Mouse (Mus musculus) olfactory bulb, adult 2 months (tissue): ENCODE measurements around the gene Creb3l2.

ENCODE experiments used
- CTCF ChIP-seq: fragments of 200-500 bp; IDR thresholded peaks from 2 replicates; pipeline ENCODE4 v1.5.1; 2012; ENCODE audit warnings: low read depth, mild to moderate bottlenecking, low read length, moderate library complexity; ENCODE audit not compliant: insufficient read depth
- POLR2A ChIP-seq: fragments of 200-500 bp; IDR thresholded peaks from 2 replicates; pipeline ENCODE4 v1.6.1; 2012; ENCODE audit warnings: mild to moderate bottlenecking, low read depth, low read length, moderate library complexity; ENCODE audit not compliant: insufficient read depth

DNA sequence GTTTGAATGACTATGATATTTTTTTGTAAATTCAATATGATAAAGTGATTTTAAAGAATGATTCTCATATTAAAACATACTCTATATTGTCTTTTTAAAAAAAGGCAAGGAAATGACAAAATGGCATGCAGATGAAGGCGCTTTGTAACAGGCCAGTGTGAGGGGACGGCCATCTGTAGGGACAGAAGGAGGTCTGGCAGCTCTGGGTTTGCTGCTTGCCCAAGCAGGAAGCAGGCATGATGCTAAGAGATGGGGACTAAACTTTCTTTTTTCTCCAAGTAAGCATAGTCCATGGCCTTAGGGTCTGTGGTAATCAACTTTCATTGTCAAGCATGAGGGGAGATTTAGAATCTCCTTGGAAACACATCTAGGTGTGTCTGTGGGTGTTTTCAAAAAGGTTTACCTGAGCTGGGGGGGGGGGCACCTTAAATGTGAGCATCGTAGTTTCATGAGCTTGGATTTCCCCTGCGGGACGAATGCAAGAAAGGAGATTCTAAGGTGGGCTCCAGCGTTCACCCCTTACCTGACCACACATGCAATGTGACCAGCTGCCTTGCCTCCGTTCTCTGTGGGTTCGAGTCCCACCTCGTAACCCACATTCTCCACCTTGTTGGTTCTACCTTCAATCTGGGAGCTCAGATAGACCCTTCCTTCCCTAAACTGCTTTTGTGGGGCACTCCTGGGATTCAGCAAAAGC, 115.9 kb downstream of the Creb3l2 start:
- no peak for TF ChIP-seq POLR2A
- TF ChIP-seq CTCF: no peak
